Mouse (Mus musculus): ENCODE data around the gene Rab22a. TPM values are rescaled to one million over a fixed set of nuclear protein-coding genes. Genes with fewer than 3 reads are reported as not detected.
A peak's percentile ranks its signal among the peaks of the same experiment; 100 is the strongest.

Gene Rab22a
- polyA plus RNA-seq, 1 experiment from 2014 or later, result 27.3 TPM

GRCm38 (mm10) chr2:173649762-173650161 lies 9.8 kb upstream of the Rab22a start:
- H3K4me2 ChIP-seq (replicated peaks; ENCODE audit: low read depth, low read length), result no peak overlapping the region
- H3K9me3 ChIP-seq (ENCODE audit: low read length), result no peaks in the 10 kb centered on the region
- ATAC-seq (no peak), DNase-seq (ENCODE audit: low spot score) (no peak)
- H3K4me3 ChIP-seq (ENCODE audit: low read depth, low read length), result no peak overlapping the region
- H3K27ac ChIP-seq (ENCODE audit: low read length), result no peak overlapping the region
- WGBS, result 74% methylated on average over 10 of the region's 10 CpGs
- no peak for TF ChIP-seq CTCF (IDR thresholded peaks at IDR 0.05)
- TF ChIP-seq EP300 (IDR thresholded peaks at IDR 0.05), result no peak
- H3K27me3 ChIP-seq (replicated peaks; ENCODE audit: insufficient read depth, low read length), result no peaks in the 10 kb centered on the region
- H3K4me1 ChIP-seq (ENCODE audit: insufficient read depth, low read depth, low read length), result no peaks in the 10 kb centered on the region
- H3K9ac ChIP-seq (replicated peaks; ENCODE audit: low read depth), result no peak overlapping the region
- H3K36me3 ChIP-seq (ENCODE audit: insufficient read depth, low read length), result no peaks in the 10 kb centered on the region

- Histone ChIP-seq H3K4me1 (ENCODE audit: insufficient read depth, low read depth, low read length) (no peaks in the 10 kb centered on the region), H3K36me3 (ENCODE audit: insufficient read depth, low read length) (no peaks in the 10 kb centered on the region), H3K27me3 (replicated peaks; ENCODE audit: insufficient read depth, low read length) (no peaks in the 10 kb centered on the region), H3K4me3 (ENCODE audit: low read depth, low read length) (no peak overlapping the region), H3K9ac (replicated peaks; ENCODE audit: low read depth) (no peak overlapping the region), H3K4me2 (replicated peaks; ENCODE audit: low read depth, low read length) (no peak overlapping the region), H3K27ac (ENCODE audit: low read length) (no peak overlapping the region), H3K9me3 (ENCODE audit: low read length) (no peaks in the 10 kb centered on the region)
- ATAC-seq (no peak), DNase-seq (ENCODE audit: low spot score) (no peak)
- TF ChIP-seq EP300 (IDR thresholded peaks at IDR 0.05) (no peak), CTCF (IDR thresholded peaks at IDR 0.05) (no peak)
- WGBS, result 69% methylated on average over 5 of the region's 5 CpGs
Measured at GRCm38 (mm10) chr2:173653526-173653925, 6.0 kb upstream of the Rab22a start.

GRCm38 (mm10) chr2:173657736-173658135 lies 1.8 kb upstream of the Rab22a start:
- Histone ChIP-seq H3K36me3 (ENCODE audit: insufficient read depth, low read length) (peaks cover 12% of the 10 kb centered on the region; the same call in 1 of the 2 replicates), H3K27me3 (replicated peaks; ENCODE audit: insufficient read depth, low read length) (no peaks in the 10 kb centered on the region), H3K4me2 (replicated peaks; ENCODE audit: low read depth, low read length) (no peak overlapping the region), H3K27ac (ENCODE audit: low read length) (no peak overlapping the region), H3K4me1 (ENCODE audit: insufficient read depth, low read depth, low read length) (peaks cover 5% of the 10 kb centered on the region; the same call in 1 of the 2 replicates), H3K4me3 (ENCODE audit: low read depth, low read length) (no peak overlapping the region), H3K9ac (replicated peaks; ENCODE audit: low read depth) (no peak overlapping the region), H3K9me3 (ENCODE audit: low read length) (no peaks in the 10 kb centered on the region)
- no peak for DNase-seq (ENCODE audit: low spot score)
- ATAC-seq, result no peak
- WGBS, result 90% methylated on average over 6 of the region's 6 CpGs
- TF ChIP-seq EP300 (IDR thresholded peaks at IDR 0.05) (no peak), CTCF (IDR thresholded peaks at IDR 0.05) (no peak)

GRCm38 (mm10) chr2:173658517-173658916 lies 1.0 kb upstream of the Rab22a start:
- no peak for ATAC-seq
- H3K36me3 ChIP-seq (ENCODE audit: insufficient read depth, low read length), result peaks cover 13% of the 10 kb centered on the region; the same call in 1 of the 2 replicates
- 90% methylated on average over 4 of the region's 4 CpGs for WGBS
- no peak overlapping the region for H3K9ac ChIP-seq (replicated peaks; ENCODE audit: low read depth)
- H3K27ac ChIP-seq (ENCODE audit: low read length), result no peak overlapping the region
- TF ChIP-seq EP300 (IDR thresholded peaks at IDR 0.05) (no peak), CTCF (IDR thresholded peaks at IDR 0.05) (no peak)
- no peaks in the 10 kb centered on the region for H3K27me3 ChIP-seq (replicated peaks; ENCODE audit: insufficient read depth, low read length)
- H3K4me2 ChIP-seq (replicated peaks; ENCODE audit: low read depth, low read length), result peak overlapping the region; percentile 62
- H3K4me3 ChIP-seq (ENCODE audit: low read depth, low read length), result peak overlapping the region; percentile 99
- no peak for DNase-seq (ENCODE audit: low spot score)
- H3K9me3 ChIP-seq (ENCODE audit: low read length), result no peaks in the 10 kb centered on the region
- peaks cover 5% of the 10 kb centered on the region; the same call in 1 of the 2 replicates for H3K4me1 ChIP-seq (ENCODE audit: insufficient read depth, low read depth, low read length)

GRCm38 (mm10) chr2:173659926-173660684 lies 545 bp downstream of the Rab22a start:
- peak overlapping the region; percentile 99 for H3K4me3 ChIP-seq (ENCODE audit: low read depth, low read length)
- peak overlapping the region; percentile 97 for H3K9ac ChIP-seq (replicated peaks; ENCODE audit: low read depth)
- H3K27ac ChIP-seq (ENCODE audit: low read length), result peak overlapping the region; percentile 81
- H3K9me3 ChIP-seq (ENCODE audit: low read length), result no peaks in the 10 kb centered on the region
- peak; percentile 57 for DNase-seq (ENCODE audit: low spot score)
- no peak for TF ChIP-seq EP300 (IDR thresholded peaks at IDR 0.05)
- no peak for TF ChIP-seq CTCF (IDR thresholded peaks at IDR 0.05)
- no peak; the same call in 1 of the 2 replicates for ATAC-seq
- WGBS, result 1% methylated on average over 36 of the region's 52 CpGs
- no peaks in the 10 kb centered on the region for H3K27me3 ChIP-seq (replicated peaks; ENCODE audit: insufficient read depth, low read length)
- peaks cover 19% of the 10 kb centered on the region; the same call in 1 of the 2 replicates for H3K36me3 ChIP-seq (ENCODE audit: insufficient read depth, low read length)
- H3K4me1 ChIP-seq (ENCODE audit: insufficient read depth, low read depth, low read length), result peaks cover 8% of the 10 kb centered on the region; the same call in 1 of the 2 replicates
- H3K4me2 ChIP-seq (replicated peaks; ENCODE audit: low read depth, low read length), result peak overlapping the region; percentile 95

- Histone ChIP-seq H3K9me3 (ENCODE audit: low read length) (no peaks in the 10 kb centered on the region), H3K4me3 (ENCODE audit: low read depth, low read length) (no peak overlapping the region), H3K4me2 (replicated peaks; ENCODE audit: low read depth, low read length) (no peak overlapping the region), H3K27me3 (replicated peaks; ENCODE audit: insufficient read depth, low read length) (no peaks in the 10 kb centered on the region), H3K27ac (ENCODE audit: low read length) (no peak overlapping the region), H3K4me1 (ENCODE audit: insufficient read depth, low read depth, low read length) (peaks cover 8% of the 10 kb centered on the region; the same call in 1 of the 2 replicates), H3K9ac (replicated peaks; ENCODE audit: low read depth) (no peak overlapping the region), H3K36me3 (ENCODE audit: insufficient read depth, low read length) (peaks cover 23% of the 10 kb centered on the region; the same call in 1 of the 2 replicates)
- 90% methylated on average over 9 of the region's 9 CpGs for WGBS
- no peak for DNase-seq (ENCODE audit: low spot score)
- TF ChIP-seq EP300 (IDR thresholded peaks at IDR 0.05), result no peak
- TF ChIP-seq CTCF (IDR thresholded peaks at IDR 0.05), result no peak
- ATAC-seq, result no peak
Measured at GRCm38 (mm10) chr2:173662255-173662950, 2.8 kb downstream of the Rab22a start.

Data from lung, postnatal 0 days (tissue).